Comparison of ENCODE assay signal across 7 mouse cellular contexts in genomic region chr4:101439738-101440389, GRCm38 (mm10). TPM values are rescaled to one million over a fixed set of nuclear protein-coding genes. Genes with fewer than 3 reads are reported as not detected.
A peak's percentile ranks its signal among the peaks of the same experiment; 100 is the strongest.
DNase-seq lines count a peak whose midpoint lies in the region; ATAC-seq and TF ChIP-seq lines count a peak whose summit lies in the region.

No protein-coding gene starts in this region.

- no peaks in the 10 kb centered on the region for H3K27me3 ChIP-seq in heart, embryonic 16.5 days (ENCODE audit: control insufficient read depth, insufficient read depth, low read length)
- H3K27me3 ChIP-seq in liver, postnatal 0 days (ENCODE audit: insufficient read depth, low read length) = no peaks in the 10 kb centered on the region

- H3K9ac ChIP-seq in heart, embryonic 16.5 days (ENCODE audit: low read length) = peak overlapping the region; percentile 59
- H3K9ac ChIP-seq in liver, postnatal 0 days (replicated peaks) = no peak overlapping the region

- peak overlapping the region; percentile 6; the same call in 1 of the 2 replicates for H3K4me3 ChIP-seq in heart, embryonic 16.5 days (ENCODE audit: low read length)
- H3K4me3 ChIP-seq in liver, postnatal 0 days (ENCODE audit: low read depth, low read length) = no peak overlapping the region

- TF ChIP-seq CTCF in liver, postnatal 0 days (IDR thresholded peaks at IDR 0.05; ENCODE audit: low read depth) = no peak

- DNase-seq in right cerebral cortex, postnatal 10 days (ENCODE audit: low spot score in 2 of 2) = peak; percentile 45 to 53
- DNase-seq in right cerebral cortex, postnatal 14 days = no peak
- peak; percentile 80 for DNase-seq in cerebellum, adult 9-11 months
- DNase-seq in liver, postnatal 0 days = peak; percentile 27
- peak; percentile 13 for DNase-seq in thymus, postnatal 0 days (ENCODE audit: low spot score)
- DNase-seq in layer of hippocampus, postnatal 36 days = no peak

- WGBS in heart, embryonic 16.5 days = 8% methylated on average over 13 of the region's 13 CpGs
- 47% methylated on average over 13 of the region's 13 CpGs for WGBS in liver, postnatal 0 days (ENCODE audit: insufficient replicate concordance)

- H3K4me1 ChIP-seq in heart, embryonic 16.5 days (ENCODE audit: control insufficient read depth, insufficient read depth, low read length) = peaks cover 65% of the 10 kb centered on the region
- peaks cover 6% of the 10 kb centered on the region; the same call in 1 of the 2 replicates for H3K4me1 ChIP-seq in liver, postnatal 0 days (ENCODE audit: insufficient read depth)

- peak overlapping the region; percentile 58 for H3K4me2 ChIP-seq in heart, embryonic 16.5 days (ENCODE audit: low read depth, low read length)
- no peak overlapping the region for H3K4me2 ChIP-seq in liver, postnatal 0 days (ENCODE audit: low read depth, low read length)

- ATAC-seq in heart, embryonic 16.5 days (replicated peaks; ENCODE audit: extremely low read depth, insufficient read depth, low FRiP score) = peak; percentile 89
- ATAC-seq in liver, postnatal 0 days = peak; percentile 56; the same call in 1 of the 2 replicates

- TF ChIP-seq EP300 in liver, postnatal 0 days (IDR thresholded peaks at IDR 0.05; ENCODE audit: low read depth) = peak; percentile 34; the same call in 1 of the 2 replicates

- H3K9me3 ChIP-seq in heart, embryonic 16.5 days (replicated peaks; ENCODE audit: control insufficient read depth, low read length) = no peaks in the 10 kb centered on the region
- H3K9me3 ChIP-seq in liver, postnatal 0 days (ENCODE audit: low read length) = no peaks in the 10 kb centered on the region

- H3K27ac ChIP-seq in heart, embryonic 16.5 days (ENCODE audit: low read length) = peak overlapping the region; percentile 94
- no peak overlapping the region for H3K27ac ChIP-seq in liver, postnatal 0 days (ENCODE audit: low read depth)

- H3K36me3 ChIP-seq in heart, embryonic 16.5 days (ENCODE audit: control insufficient read depth, insufficient read depth) = no peaks in the 10 kb centered on the region
- H3K36me3 ChIP-seq in liver, postnatal 0 days (replicated peaks; ENCODE audit: insufficient read depth, low read length) = no peaks in the 10 kb centered on the region

RNA-seq across cellular contexts. Expression of gene Ak4, which starts 20.8 kb away (rescaled TPM):
- 23.6 and 24.0 TPM in 2 replicates for polyA plus RNA-seq in heart, embryonic 16.5 days (2015; fragmentation: Nextera tagmentation; extraction: Ambion mirVana)
- polyA plus RNA-seq in liver, postnatal 0 days (2015; fragmentation: Nextera tagmentation; extraction: Ambion mirVana) = 27.1 and 31.3 TPM in 2 replicates
- 0.68 and 1.3 TPM in 2 replicates for polyA plus RNA-seq in thymus, postnatal 0 days (2015; fragmentation: Nextera tagmentation; extraction: Ambion mirVana)
- 10 to 100 TPM; 78.1 to 95.3 TPM for total RNA-seq in layer of hippocampus, postnatal 36 days (2021)

RNA-seq across cellular contexts. Expression of gene Dnajc6, which starts 56.6 kb away (rescaled TPM):
- 1.2 and 1.7 TPM in 2 replicates for polyA plus RNA-seq in heart, embryonic 16.5 days (2015; fragmentation: Nextera tagmentation; extraction: Ambion mirVana)
- polyA plus RNA-seq in liver, postnatal 0 days (2015; fragmentation: Nextera tagmentation; extraction: Ambion mirVana) = 0.16 and 0.22 TPM in 2 replicates
- polyA plus RNA-seq in thymus, postnatal 0 days (2015; fragmentation: Nextera tagmentation; extraction: Ambion mirVana) = 9.6 and 13.8 TPM in 2 replicates
- 100 to 1,000 TPM; 310 to 321 TPM for total RNA-seq in layer of hippocampus, postnatal 36 days (2021)

Comparison
In these comparisons a context has a peak if more than half of its experiments do, and no peak if none do; other contexts are left out.
1. DNase-seq: peak in right cerebral cortex, postnatal 10 days (2 of 2), cerebellum, adult 9-11 months (single experiment), liver, postnatal 0 days (single experiment) and thymus, postnatal 0 days (single experiment); none in right cerebral cortex, postnatal 14 days (single experiment) and layer of hippocampus, postnatal 36 days (0 of 2).
2. RNA of gene Ak4, which starts 20.8 kb away (polyA plus RNA-seq): 27.1 to 31.3 TPM in liver, postnatal 0 days and 23.6 to 24.0 TPM in heart, embryonic 16.5 days; 0.68 to 1.3 TPM in thymus, postnatal 0 days; every median in the first group is over 10 times any median in the second.